In genomic region chr7:127753741-127754140, GRCm38 (mm10) we compare ENCODE assay signal across 27 mouse cellular contexts. TPM values are rescaled to one million over a fixed set of nuclear protein-coding genes. Genes with fewer than 3 reads are reported as not detected.
"Had no signal": no experiment of that assay in that cellular context is flagged by ENCODE, and none has a peak within 500 bp of the region (broad histone marks: within the 10 kb centered on the region; RNA-seq: fewer than 3 reads in every experiment).

No protein-coding gene starts in this region.

- H3K4me3 ChIP-seq: layer of hippocampus, adult 2 months; limb, embryonic 10.5 days; limb, embryonic 13.5 days; liver, embryonic 12.5 days; liver, embryonic 15.5 days; lung, embryonic 15.5 days; megakaryocyte, embryonic 14.5 days; midbrain, embryonic 10.5 days; midbrain, embryonic 13.5 days; myocyte had no signal

- H3K9ac ChIP-seq: liver, embryonic 12.5 days; liver, embryonic 15.5 days; lung, embryonic 15.5 days; midbrain, embryonic 13.5 days had no signal

- DNase-seq: layer of hippocampus, adult 9-11 months; liver; lung, adult 18-20 months; lung, postnatal 10 days; lung, postnatal 36 days; thymus, adult 18-20 months; thymus, postnatal 36 days had no signal

- H3K27ac ChIP-seq: kidney, postnatal 0 days; limb, embryonic 10.5 days; limb, embryonic 13.5 days; liver, embryonic 12.5 days; liver, embryonic 15.5 days; lung, embryonic 15.5 days; midbrain, embryonic 10.5 days; midbrain, embryonic 13.5 days had no signal

- H3K4me1 ChIP-seq: liver, embryonic 12.5 days; liver, embryonic 15.5 days; lung, embryonic 15.5 days had no signal

- H3K27me3 ChIP-seq: limb, embryonic 13.5 days; liver, embryonic 12.5 days; liver, embryonic 15.5 days; lung, embryonic 15.5 days; megakaryocyte, embryonic 14.5 days; midbrain, embryonic 13.5 days had no signal

- ATAC-seq: liver, embryonic 12.5 days; midbrain, embryonic 13.5 days; midbrain, embryonic 16.5 days had no signal

- H3K4me2 ChIP-seq: limb, embryonic 13.5 days; liver, embryonic 12.5 days; liver, embryonic 15.5 days; lung, embryonic 15.5 days; midbrain, embryonic 13.5 days had no signal

- H3K9me3 ChIP-seq: limb, embryonic 10.5 days; limb, embryonic 13.5 days; liver, embryonic 12.5 days; liver, embryonic 15.5 days; lung, embryonic 15.5 days; megakaryocyte, embryonic 14.5 days; midbrain, embryonic 10.5 days; midbrain, embryonic 13.5 days had no signal

RNA-seq across cellular contexts. Expression of gene Ctf2, which starts 21.8 kb away (rescaled TPM):
- polyA plus RNA-seq: kidney, postnatal 0 days; large intestine, adult 2 months; neural tube, embryonic 11.5 days; small intestine, adult 2 months; spleen, adult 2 months; testis, adult 2 months; urinary bladder, adult 2 months had no signal

RNA-seq across cellular contexts. Expression of gene Gm49388, which starts 31.7 kb away (rescaled TPM):
- polyA plus RNA-seq: kidney, embryonic 14.5 days; kidney, postnatal 0 days; large intestine, adult 2 months; limb, embryonic 10.5 days; limb, embryonic 13.5 days; liver, embryonic 12.5 days; liver, embryonic 15.5 days; lung, embryonic 15.5 days; midbrain, embryonic 13.5 days; midbrain, embryonic 16.5 days; neural tube, embryonic 11.5 days; small intestine, adult 2 months; spleen, adult 2 months; stomach, embryonic 16.5 days; testis, adult 2 months had no signal
